Mouse (Mus musculus): ENCODE data around the gene Nop14.

The Nop14 gene

DNA sequence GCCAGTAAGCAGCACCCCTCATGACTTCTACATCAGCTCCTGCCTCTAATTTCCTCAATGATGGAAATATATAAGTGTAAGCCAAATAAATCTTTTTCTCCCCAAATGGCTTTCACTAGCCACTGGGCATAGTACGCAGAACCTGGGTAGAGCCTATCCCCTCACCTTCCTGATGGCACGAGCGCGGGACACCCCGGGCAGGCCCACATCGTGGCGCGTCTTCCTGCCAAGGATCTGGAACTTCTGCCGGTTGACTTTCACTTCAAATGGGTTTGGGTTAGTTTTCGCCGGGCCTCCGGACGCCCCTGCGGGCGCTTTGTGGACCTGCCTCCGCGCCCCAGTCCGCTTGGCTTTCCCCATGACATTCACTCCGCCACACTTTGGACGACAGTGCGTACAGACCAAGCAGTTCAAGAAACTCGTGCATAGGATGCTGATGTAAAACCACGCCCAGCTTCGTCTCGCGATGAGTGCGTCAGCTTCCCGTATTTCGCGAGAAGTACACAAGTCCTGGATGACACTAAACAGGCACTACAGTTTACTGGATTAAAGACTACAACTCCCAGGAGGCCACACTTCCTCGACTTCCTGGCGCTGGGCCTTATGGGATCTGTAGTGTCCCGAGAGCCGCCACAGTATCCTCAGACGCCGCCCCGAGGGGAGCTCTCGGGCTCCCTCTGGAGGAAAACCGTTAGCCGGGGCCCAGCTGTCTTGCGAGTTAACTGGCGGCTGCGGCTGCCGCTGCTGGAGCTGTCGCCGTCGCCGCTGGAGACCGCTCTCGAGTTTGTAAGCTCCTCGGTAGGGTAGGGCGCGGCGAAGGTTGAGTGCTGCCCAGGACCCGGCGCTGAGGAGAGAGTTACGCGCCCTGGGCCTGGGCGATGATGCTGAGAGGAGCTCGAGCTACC lies at the start of gene Nop14, which contains the start of gene Grk4:
Gene Nop14, minus strand, starts transcription at position 463 of the 905 bp plus-strand sequence.
Gene Grk4, plus strand, starts transcription at position 694 of the 905 bp plus-strand sequence.
- DNase-seq, result peak; percentile 99

DNA sequence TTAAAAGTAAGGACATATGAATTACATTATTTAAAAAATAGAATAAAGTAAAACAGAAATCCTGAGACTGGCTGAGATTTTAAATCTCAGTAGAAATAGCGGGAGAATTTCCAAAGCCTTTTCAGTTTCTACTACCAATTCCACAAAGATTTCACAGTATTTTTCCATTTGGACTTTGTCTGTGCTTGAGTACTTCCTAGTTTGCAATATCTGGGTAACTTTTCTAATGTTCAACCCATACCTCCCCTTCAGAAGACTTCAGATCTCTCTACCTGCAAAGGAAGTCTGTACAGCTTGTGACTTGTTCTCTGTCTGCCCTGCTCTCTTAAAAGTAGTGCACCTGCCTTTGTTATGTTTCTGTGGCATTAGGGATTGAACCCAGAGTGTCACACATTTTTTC lies 48.5 kb upstream of the Nop14 start:
- no peak for DNase-seq

DNA sequence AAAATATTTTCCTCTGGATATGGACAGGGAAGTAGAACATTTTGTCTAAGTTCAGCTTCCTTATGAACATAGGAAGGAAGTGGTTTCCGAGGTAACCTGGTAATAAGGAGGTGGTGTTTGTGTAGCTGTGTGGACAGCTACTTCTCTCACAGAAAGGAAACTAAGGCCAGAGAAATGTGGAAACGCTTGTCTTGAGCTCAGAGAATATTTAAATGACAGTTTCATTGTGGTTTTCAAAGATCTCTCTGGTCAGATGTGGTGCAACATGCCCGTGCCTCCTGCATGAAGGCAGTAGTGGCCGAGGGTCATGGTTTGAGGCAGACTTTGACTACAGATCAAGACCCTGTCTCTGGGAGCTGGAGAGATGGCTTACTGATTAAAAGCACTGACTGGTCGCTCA lies 35.6 kb upstream of the Nop14 start:
- DNase-seq, result no peak

DNA sequence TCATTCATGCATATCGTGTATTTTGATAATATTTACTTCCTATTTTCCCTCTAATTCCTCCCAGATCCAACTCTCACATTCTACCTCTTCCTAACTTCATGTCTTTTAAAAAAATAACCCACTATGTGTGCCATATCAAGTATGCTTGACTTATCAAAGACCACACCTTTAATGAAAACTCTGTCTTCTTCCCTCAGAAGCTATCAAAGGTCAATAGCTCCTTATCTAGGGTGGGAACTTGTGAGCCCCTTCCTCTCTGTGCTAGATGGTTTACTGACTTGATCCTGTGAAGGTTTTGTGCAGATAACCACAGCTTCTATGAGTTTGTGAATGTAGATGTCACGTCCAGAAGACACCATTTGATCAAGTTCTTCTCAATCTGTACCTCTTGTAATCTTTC lies 32.8 kb upstream of the Nop14 start:
- DNase-seq, result no peak

DNA sequence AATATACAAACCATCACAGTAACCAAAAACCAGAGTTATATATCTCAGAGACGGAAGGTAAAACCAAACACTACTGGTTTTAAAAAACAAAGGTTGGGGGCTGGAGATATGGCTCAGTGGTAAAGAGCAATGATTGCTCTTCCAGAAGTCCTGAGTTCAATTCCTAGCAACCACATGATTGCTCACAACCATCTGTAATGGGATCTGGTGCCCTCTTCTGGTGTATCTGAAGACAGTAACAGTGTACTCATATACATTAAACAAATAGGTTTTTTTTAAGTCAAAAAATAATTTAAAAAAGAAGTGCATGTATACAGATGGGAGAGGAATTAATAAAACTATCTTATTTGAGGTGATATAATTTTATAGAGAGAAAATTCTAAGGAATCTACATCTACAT lies 29.9 kb upstream of the Nop14 start:
- no peak for DNase-seq

DNA sequence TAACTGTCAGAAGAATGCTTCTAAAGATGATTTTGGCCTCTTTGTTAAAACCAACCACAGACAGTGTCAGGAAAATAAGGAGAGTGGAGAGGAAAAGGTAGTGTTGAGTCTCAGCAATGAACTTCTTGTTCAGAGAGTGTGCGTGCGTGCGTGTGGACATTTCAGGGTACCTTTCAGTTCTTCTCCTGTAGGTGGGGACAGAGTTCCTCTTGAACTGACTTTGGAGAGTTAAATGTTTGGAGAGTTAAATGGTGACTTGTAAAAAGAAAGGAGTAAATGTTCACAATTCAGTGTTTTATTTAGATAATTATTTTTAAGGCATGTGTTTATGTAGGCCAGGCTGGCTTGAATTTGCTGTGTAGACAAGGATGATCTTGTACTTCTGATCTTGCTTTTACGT lies 10.3 kb upstream of the Nop14 start:
- DNase-seq, result no peak

DNA sequence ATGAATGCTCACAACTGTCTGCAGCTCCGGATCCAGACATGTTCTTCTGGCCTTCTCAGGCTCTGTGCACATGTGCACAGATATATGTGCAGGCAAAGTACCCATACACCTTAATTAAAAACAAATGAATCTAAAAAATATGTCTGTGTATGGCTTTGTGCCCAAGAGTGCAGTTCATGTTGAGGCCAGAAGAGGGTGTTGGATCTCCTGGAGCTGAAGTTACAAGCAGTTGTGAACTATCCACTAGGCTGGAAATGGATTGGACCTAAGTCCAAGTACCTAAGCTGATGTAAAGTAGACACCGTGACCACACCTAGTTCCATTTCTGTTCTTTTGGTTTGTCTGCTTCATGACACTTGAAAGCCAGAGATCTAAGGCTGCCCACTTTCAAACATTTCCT lies 9.5 kb upstream of the Nop14 start:
- no peak for DNase-seq

DNA sequence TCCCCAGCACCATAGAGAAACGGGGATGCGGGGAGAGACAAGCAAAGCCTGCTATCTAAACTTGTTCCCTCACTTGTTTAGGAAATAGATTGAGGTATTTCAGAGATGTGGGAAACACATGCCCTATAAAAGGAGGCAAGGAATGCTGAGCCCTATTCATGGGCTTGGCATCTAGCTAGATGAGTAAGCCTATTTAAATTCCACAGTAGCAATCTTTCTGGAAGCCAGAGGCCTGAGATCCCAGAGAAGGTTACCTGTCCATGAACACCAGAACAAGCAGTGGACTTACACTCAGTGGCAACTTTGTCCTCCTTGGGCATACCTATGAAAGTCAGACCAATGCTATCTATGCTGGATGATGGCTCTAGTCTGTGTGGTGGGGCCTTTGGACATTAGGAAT lies 3.3 kb upstream of the Nop14 start:
- no peak for DNase-seq

DNA sequence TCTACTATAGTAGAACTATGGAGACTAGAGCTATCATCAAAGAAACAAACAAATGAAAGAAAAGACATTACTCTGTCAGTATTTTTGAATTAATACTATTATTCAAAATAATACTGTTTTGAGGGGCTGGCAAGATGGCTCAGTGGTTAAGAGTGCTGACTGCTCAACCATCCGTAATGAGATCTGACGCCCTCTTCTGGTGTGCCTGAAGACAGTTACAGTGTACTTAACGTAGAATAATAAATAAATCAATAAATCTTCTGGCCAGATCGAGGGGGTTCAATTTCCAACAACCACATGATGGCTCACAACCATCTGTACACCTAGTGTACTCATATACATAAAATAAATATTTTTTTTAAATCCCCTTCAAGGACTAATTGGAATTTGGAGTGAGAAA lies 2.0 kb upstream of the Nop14 start:
- DNase-seq, result no peak

DNA sequence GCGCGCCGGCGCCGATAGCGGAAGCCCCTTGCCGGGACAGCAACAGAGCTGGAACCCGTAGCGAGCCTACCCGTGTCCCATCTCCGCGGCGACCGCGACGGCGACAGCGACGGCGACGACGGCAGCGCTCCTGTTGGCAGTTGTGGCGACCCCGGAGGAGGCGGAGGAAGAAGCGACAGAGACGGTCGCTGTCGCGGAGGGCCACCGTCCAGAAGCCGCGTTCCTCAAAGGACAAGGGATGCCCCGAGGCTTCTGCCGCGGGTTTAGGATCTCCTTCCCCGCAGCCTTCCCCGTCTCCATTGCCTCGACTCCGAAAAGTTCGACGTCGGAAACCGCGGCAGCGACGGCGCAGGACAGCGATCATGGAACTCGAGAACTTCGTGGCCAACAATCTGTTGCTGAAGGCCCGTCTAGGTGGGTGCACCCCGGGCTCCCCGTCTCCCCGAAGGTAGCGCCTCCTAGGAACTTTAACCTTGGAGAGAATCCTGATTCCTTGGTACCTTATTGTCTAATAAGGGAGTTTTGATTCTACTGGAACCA lies 713 bp upstream of the Nop14 start:
- no peak for DNase-seq

DNA sequence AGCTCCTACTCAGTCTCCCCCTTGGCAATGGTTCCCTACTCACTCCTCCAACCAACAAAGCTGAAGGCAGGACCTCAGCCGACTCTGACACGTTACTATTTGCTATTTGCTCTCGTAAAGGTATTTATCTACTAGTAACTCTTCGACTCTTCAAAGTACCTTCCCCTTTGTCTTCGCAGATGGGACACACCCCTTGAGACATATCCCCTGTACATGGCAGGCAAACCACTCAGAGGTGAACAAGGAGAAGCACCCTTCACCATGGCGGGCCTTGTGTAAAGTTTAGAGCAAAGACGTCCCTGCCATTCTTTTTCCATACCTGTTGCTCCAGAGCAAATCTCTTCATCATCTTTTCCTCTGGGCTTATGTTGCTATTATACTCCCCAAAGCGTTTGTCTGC lies 2.4 kb downstream of the Nop14 start:
- DNase-seq, result no peak

DNA sequence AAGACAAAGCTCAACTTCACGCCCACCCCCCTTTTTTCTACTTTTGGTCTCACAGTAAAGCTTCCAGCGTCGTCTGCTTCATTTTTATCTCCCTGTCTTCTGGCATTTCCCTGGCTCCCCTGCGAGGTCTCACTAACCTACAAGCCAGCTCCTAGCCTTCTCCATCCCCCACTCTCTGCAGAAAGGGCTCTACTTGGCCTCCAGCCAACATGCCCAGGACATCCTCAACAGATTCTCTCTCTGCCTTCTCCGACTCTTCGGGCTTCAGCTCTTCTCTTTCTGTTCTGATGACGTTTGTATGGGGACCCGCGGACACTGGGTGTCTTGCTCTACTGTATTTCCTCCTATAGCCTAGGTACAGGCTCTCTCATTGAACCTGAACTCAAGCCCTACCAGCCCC lies 5.1 kb downstream of the Nop14 start:
- DNase-seq, result no peak

DNA sequence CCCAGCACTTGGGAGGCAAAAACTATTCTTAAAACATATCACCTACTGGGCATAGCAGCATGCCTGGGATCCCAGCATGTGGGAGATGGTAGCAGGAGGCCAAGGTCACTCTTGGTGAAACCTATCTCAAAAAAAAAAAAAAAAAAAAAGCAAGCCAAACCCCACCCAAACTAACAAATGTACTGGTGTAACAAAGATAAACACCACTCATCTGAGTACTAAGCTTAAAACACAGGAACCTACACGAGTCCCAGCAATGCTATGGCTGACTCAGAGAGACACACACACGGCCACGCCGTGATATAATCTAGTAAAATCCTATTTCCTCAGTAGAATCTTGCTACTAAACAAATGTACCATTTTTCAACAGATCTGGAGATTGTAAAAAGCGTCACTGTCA lies 7.0 kb downstream of the Nop14 start:
- DNase-seq, result no peak

DNA sequence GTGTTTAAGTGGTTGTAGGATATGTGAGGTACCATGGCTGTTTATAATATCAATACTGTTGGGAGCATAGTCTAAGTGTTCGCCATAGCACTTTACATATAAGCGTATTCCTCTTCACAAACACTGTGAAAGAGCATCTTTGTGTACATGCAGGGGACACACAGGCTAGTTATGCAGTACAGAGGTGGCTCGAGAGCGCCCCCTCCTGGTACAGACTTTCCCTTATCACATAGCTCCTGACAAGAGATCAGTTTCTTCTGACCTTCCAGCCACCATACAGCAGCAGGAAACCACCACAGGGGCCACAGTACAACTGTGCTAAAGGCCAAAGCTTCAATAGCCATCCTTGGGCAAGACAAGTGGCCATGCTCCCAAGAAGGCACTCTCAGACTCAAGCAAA lies 12.4 kb downstream of the Nop14 start:
- DNase-seq, result peak; percentile 72

DNA sequence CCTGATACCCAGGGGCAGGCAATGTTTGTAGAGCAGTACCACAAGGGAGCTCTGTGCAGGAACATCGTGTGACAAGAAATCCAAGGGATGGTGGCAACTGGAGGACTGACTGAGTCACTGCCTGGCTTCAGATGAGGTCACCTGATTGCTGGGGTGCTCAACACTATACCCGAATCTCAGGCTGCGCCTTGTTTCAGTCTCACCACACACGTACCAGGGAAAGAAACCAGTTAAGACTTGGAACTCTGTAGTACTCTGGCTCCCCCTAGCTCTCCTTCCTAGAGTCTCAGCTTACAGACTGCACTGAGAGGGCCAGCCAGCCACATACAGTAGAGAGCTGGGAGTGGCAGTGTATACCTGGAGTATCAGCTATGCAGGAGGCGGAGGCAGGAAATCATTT lies 17.0 kb downstream of the Nop14 start:
- DNase-seq, result peak; percentile 54

DNA sequence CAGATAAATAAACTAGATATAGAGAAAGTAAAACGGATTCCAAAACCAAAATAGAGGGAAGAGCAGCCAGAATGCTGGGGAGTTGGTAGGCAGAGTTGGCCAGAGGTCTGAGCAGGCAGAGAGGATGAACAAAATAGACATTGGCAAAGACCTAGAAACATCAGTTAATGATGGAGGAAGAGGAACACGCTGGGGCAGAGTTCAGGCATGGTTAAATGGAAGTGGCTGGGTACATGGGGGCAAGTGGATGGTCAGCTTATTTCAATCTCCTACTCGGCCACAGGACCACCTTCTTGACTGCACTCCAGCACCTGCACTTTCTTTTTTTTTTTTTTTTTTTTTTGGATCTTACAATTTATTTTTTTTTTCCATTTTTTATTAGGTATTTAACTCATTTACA lies 18.0 kb downstream of the Nop14 start:
- no peak for DNase-seq

DNA sequence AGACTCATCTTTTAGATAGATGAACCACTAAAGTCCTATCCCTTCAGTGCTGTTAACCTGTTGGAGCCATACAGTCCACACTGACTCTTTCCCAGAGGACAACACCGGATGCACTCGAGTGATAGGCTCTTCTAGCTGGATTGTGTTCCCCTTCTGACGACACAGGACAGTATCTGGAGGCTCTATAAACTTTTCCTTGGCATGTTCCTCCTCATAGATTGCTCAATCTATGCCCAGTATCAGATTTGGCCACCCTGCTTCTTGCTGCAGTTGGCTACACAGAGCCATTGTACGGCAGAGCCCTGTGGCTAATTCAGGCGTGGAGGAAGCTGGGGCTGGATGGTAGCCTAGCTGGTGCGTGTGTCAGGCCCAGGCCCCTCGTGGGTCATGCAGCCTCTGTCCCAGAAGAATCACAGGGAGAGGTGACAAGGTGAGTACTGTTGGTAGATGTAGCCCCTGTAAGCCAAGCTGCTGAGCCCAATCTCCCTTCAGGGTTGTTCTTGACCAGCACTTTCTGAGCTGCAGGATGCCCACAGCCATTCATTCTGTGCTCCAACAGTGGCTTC lies 22.3 kb downstream of the Nop14 start:
- no peak for DNase-seq

DNA sequence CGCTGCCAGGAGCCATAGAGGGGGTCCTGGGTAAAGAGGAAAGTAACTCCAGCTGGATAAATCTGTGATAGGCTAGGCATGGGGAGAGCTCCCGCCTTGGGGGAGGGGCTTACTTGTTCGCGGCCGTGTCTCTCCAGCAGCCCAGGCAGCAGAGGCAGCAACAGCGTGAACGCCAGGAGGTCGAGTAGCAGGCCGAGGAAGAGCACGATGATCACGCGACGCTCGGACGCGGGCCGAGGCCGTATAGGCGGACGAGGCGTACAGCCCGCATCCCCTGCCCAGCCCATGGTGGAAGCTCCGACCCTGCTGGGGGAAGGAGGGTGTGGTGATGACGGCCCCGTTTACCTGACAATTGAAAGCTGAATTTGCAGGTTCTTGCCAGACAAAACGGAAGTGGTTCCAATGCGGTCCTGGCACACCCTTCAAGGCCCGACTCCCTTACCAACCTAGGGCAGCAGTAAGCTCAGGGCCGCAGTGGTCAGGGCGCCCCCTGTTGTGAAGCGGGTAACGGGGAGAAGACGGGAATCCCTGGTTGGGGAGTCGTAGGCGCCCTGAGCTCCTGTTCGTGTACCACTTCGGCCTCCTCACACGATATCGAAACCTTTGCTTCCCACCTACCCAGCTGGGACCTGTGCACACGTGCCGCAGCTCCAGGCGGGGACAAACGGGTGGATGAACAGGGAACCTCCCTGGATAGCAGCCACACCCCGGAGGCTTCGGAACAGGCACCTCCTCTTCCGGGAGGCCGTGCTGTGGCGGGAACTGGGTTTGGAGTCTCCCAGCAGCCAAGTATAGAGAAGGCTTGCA lies 23.3 kb downstream of the Nop14 start, which contains the start of gene Mfsd10:
Gene Mfsd10, minus strand, starts transcription at position 732 of the 807 bp plus-strand sequence.
- DNase-seq, result peak; percentile 82

DNA sequence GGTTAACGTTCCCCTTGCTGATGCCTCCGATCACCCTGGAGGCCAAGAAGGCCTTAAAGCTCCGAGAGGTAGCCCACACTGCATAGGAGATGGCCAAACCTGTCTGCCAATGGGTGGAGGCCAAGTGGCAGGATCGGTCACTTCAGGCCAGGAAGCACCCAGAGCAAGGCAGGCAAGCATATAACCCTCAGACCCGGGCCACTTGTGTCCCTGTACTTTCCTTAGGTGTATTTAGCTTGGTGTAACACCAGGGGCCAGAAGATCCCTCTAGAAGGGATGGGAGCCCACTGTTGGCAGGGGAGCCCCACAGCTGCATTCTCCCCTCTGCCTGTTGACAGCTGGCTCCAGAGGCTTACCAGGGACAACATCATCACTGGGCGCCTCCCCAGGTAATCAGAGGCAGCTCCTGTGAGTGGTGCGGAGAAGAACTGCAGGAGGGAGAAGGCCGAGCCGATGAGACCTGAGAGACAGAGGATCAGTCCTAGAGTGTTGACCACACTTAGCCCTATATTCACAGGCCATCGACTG lies 24.2 kb downstream of the Nop14 start:
- DNase-seq, result peak; percentile 15

DNA sequence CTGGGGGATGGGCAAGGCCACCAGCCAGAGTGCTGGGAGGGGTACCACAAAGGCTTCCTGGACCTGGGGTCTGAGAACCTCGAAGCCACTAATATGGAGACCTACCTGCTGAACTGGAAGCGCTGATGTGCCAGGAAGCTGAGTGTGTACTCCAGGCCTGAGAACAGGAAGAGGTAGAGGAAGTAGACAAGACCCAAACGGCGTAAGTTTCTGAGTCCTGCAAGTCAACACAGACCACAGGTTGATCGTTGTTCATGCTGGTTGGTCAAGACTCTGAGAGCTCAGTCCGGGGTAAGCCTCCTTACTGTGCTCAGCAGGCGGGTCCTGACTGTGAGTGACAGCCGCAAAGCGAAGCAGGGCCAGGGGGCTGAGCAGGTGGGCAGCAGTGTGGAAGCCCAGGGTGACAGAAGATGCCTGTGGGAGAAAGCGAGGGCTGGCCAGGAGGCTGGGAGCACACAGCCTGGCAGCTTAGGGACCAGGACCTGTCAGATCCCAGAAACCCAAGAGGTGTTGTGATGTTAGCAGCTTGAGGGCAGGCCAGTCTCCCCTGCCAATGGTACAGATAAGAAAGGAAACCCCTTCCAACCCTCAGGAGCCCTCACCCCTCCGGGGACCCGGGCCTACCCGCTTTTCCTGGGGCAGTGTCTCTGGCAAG lies 25.1 kb downstream of the Nop14 start:
- peak; percentile 12 for DNase-seq

DNA sequence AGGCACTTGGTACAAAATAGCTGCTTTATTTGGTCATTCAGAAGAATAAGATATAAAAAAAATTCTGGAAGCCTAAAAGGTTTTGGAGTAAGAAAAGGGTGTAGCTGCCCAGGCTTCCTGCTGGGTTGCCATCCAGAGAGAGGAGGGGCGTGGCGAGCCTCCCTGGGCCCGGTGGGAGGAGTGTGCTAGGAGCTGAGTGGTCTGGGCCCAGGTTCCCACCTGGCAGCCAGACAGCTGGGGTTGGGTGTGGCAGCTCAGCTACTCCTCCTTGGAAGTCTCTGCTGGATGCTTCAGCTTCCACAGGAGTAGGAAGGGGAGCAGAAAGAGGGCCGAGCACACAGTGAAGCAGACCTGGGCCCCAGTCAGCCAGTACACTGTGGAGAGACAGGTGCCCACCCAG lies 26.3 kb downstream of the Nop14 start:
- DNase-seq, result no peak

DNA sequence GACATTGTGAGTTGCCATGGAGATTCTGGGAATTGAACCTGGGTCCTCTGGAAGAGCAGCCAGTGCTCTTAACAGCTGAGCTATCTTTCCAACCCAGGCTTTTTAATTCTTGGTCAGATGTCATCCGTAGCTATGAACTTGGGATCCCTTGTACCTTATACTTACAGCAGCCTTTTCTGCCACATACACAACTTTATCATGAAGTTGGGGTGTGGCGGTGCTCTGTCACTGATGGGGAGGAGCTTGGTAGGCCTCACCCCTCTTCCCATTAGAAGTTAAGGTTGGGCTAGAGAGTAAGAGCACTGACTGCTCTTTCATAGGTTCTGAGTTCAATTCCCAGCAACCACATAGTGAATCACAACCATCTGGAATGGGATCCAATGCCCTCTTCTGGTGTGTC lies 27.0 kb downstream of the Nop14 start:
- DNase-seq, result no peak

DNA sequence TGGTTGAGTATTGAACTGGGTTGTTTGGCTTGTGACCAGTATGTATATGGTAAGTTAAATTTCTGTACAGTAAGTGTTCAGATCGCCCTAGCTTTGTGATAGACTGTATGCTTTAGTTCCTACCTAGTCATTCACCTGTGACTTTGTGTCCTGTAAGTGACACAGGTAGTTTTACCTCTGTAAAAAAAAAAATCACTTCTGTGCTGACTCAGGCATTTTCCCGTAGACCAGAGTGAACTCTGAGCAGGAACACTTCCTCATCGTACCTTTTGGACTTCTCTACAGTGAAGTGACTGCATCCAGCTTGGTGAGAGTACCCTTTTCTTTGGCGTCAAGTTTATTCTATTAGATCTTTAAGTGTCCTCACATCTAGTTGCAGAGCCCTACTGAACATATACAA lies 50.0 kb downstream of the Nop14 start:
- DNase-seq, result no peak
